Mouse (Mus musculus): ENCODE results near the gene Dazl.

DNA sequence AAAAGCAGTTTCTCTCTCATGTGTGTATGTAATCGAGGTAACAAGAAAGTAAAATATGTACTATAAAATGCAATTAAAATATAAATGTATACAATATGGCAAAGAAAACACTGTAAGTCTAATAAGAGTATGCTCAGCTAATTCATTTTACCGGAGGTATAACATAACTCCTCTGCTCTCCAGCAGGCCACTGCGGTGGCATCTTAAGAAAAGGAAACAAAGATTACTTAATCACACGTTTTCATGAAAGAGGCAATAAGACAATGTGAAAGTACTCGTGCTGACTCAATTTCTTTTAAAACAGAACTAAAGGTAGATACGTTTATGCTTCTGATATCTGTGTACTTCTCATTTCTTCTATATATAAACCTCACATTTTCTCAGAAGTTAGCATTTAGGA, 8.6 kb downstream of the Dazl start:
- TF ChIP-seq CTCF (IDR thresholded peaks at IDR 0.05; ENCODE audit: borderline replicate concordance, control insufficient read depth, extremely low read depth, insufficient read depth, low read length, poor library complexity), result no peak
- TF ChIP-seq POLR2A (IDR thresholded peaks at IDR 0.05; ENCODE audit: control insufficient read depth, extremely low read depth, insufficient read depth, low read length, poor library complexity), result no peak

All from thymus, adult 2 months (tissue).